Mouse (Mus musculus) urinary bladder, postnatal 25 days (tissue): ENCODE data around the gene Dnajc6.
A peak's percentile ranks its signal among the peaks of the same experiment; 100 is the strongest.

ENCODE experiments used
- DNase-seq: peaks from one replicate; pipeline ENCODE4 v3.0.0; 2022; ENCODE audit warnings: low spot score

The Dnajc6 gene

DNA sequence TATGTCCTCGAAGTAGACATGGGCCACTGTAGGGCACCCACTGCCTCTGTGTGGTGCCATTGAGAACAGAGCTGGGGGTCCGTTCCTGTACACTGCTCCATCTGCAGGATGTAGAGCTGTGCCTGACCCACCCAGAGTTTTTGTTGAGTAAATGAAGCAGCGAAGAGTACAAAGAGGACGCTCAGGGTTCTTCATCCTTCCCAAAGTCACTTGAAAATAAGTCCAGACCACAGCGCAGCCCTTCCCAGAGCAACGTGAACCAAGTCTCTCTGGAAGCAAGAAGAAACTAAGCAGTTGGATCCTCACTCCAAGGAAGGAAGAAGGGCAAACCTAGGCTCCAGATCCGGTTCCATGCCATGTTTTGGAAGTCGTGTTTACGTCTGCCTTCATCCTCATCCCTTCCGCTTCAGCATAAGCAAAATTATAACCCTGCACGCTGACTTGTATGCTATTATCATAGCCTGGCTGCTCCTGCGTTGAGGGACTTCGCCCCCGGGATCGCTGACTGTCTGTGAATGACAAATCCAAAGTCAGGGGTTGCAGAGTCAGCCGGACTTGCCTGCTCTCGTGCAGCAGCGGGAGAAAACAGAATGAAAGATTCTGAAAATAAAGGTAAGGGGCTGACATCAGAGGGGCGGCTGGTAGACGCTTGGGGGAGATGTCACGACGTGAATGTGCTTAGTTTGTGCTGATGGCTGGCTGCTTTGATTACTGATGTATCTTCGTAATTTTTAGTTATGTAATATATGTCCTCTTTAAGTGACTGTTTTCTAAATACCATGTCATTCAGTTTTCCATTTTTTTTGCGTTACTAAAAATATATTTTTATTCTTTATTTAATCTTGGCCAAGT, 11.3 kb downstream of the Dnajc6 start:
- peak; percentile 8 for DNase-seq

DNA sequence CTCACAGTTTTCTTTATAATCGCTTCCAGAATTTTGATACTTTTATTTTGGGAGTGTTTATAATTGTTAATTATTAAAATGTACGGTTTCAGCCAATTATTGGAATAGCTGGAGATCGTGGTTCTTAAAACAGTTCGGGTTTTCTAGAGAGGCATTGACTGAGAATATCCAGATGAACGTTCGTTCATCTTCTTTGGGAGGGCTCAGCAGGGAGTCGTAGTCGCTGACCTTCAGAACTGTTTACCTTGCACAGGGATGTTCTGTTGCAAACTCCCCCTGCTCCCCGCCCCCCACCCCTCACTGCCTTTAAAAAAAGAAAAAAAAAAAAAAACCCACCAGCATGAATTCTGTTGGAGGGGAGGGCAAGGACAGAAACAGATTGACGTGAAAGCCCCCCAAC, 12.0 kb downstream of the Dnajc6 start:
- no peak for DNase-seq

DNA sequence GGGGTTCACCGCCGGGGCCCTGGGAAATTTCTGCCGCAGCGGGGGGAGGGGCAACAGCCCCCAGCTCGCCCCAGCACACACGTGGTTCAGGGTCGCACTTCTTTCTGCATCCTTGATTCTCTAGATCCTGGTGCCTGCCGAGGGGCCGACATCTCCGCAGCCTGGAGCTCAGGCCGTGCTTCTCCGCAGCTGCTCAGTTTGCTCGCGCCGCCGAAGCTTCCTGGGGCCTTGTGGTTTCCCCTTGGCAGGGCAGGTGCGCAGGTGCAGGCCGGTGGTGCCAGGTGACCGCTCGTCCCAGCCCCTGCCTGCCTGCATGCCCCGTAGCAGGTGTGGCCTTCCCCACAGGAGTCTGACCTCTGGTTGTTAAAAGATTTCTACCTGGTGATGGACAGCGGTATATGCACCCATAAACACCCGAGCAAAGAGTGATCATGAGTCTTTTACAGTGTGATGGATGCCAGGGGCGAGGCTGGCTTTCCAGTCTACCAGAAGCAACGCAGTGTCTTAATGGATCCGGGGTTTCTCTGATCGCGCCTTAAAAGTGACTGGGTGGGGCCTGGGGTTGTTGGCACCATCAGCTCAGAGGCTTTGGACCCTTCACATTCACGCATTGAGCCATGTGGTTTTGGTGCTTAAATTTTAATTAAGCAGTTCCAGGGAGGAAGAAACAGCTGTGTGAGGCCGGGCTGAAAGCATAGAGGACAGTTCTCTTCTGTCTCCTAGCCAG, 12.6 kb downstream of the Dnajc6 start:
- peak; percentile 9 for DNase-seq

DNA sequence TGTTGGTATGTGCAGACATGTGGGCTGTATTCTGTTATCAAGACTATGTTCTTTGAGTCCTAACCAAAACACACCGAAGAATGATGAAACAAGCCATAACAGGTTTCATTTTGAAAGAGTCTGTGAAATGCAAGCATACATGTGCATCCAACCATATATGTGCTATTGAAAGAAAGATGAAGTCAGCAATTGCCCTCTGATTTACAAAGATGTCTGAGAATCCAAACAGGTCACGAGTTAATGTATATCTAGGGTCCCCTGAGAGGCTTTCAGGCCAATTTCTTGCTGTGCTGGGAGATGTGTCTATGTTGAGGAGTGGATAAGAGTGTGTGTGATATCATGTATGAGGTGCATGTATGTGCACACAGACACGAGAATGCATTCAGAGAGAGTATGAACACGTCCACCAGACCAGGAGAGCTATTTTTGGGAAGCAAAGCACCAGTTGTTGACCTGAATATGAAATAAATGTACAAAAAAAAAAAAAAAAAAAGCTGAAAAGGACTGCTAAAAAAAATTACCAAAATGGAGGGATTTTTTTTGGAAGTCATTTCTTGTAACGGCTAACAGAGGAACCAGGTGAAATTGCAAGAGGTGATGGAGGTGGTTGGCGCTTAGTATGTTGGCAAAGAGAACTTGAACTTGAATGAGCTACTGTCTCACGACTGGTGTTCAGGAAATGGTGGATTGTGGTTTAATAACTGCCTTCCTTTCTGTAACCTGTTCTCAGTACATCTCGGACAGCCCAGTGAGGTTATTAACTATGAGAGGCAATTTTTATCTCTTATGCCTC, 13.9 kb downstream of the Dnajc6 start:
- DNase-seq: no peak

DNA sequence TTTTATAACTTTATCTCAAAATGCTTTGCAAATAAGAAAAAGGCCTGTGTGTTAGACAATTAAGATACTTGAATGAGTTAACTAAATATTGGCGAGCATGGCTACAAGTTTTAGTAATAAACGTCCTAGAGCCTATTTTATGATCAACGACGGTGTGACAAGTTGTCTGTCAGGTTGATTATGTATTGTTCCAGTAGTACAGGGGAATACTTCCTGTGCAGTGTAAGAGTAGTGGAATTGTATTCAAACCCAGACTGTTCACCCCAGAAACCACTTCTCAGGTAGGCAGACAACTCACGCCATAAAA, 14.4 kb downstream of the Dnajc6 start:
- no peak for DNase-seq

DNA sequence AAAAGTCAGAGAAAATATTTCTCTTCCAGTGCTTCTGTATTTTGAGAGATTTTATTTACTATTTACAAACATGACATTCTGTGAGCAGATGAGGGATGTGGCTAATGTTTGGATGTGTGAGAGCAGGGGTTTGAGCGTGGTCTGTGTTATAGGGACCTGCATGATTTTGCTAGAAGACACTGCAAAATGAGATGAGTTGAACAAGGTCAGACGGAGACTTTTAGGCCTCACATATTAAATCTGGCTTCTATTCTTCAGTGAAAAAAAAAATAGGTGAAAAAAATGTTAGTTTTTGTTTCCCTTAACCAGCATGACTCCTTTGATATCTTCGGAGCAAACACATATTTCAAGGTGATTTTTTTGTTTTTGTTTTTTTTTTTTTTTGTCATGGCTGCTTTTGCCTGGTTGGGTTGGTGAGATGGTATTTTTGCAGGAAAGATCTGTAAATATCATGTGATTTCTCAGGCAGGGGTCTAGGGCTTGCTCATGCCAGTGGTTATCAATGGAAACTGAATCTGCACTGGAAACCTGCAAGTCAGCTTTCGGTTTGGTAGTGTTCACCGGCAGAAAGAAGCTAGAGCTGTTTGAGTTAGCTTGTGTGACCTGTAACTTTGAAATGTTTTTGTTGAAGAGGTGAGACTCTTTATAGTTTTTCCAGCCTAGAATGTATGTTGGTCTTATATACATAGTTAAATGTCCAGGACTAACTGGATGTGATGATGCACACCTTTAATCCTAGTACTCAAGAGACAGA, 15.5 kb downstream of the Dnajc6 start:
- DNase-seq: no peak

DNA sequence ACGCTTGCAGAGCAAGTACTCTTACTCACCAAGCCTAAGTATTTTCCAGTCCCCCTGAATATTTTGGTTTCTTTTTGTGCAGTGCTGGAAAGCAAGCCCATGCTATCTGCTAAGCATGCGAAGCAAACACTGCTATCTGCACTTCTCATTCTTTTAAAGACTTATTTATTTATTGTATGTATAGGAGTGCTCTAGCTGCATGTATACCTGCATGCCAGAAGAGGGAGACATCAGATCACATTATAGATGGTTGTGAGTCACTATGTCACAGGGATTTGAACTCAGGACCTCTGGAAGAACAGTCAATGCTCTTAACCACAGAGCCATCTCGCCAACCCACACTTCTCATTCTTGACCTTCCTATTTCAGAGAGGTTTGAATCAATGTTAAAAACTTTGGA, 16.8 kb downstream of the Dnajc6 start:
- DNase-seq: no peak

DNA sequence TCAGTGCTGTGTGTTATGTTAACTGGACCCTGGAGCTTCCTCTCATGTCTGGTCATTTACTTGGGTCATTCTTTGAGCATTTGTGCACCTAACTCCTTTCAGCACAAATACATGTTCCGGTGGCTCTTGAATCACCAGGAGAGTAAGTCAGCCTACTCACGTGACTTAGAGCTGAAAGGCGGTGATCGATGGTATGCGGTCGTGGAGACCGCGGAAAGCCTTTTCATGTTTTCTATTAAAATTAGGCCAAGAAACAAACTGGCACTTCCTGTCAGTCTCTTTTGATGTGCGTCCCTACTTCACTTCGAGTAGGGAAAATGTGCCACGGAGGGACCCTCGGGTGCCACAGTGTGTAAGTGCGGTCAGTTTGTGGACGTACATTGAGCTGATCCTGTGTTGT, 19.4 kb downstream of the Dnajc6 start:
- DNase-seq: no peak

DNA sequence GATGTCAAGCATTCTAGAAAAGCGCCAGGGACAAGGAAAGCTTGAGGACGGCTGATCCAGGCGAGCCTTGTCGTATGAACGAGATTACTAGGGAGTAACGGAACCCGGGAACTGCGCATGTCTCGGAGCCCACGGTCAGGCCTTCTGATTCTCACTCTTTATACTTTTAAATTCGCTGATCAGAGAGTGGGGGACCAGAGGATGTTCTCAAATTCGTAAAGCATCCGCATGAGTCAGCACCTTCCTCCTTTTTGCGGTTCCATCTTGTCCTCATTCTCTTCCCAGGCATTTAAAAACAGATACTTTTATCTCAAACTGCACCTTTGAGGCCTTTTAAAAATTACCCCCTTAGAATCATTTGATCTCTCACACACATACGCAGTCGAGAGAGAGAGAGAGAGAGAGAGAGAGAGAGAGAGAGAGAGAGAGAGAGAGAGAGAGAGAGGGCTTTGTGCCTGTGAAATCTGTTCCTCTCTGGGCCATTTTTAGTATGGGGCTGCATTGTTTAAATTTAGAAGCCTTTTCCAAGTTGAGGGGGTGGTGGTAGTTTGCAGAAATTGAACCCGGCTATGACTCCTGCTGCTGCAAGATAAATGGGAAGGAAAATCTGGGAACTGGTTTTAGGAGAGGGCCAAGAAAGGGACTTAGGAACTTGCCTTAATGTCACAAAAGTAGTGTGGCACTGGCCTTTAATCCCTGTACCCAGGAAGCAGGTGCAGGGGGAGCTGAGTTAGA, 20.2 kb downstream of the Dnajc6 start:
- DNase-seq: no peak

DNA sequence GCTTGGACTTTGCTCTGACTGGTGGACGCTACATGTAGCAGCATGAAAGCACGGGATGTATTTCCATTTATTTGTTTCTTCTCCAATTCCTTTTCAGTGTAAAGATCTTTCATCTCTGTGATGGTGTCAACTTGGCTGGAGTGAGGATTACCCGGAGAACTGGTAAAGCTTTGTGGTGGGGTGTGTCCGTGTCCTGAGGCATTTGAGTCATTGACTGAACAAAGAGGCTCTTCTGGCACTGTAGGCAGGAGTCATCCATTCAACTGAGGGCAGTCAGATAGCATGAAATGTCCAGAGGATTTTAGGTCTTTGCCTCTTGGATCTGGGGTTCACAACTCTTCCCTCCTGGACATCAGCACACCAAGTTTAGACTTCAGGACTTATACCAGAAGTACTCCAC, 35.5 kb downstream of the Dnajc6 start:
- no peak for DNase-seq

DNA sequence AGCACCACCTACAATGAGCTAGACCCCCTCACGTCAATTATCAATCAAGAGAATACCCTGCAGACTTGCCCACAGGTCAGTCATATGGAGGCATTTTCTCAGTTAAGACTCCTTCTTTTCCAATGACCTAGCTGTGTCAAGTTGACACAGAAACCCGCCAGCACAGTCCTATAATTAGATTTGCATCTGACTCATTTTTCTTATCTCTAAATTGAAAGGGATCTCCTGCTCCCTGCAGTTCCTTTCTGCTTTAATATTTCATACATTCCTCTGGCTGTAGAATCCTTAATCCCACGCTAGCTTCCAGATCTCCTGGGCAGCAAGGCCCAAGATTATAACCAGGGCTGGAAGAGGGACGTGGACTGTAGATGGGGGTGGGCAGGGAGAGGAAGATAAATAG, 44.1 kb downstream of the Dnajc6 start:
- no peak for DNase-seq

DNA sequence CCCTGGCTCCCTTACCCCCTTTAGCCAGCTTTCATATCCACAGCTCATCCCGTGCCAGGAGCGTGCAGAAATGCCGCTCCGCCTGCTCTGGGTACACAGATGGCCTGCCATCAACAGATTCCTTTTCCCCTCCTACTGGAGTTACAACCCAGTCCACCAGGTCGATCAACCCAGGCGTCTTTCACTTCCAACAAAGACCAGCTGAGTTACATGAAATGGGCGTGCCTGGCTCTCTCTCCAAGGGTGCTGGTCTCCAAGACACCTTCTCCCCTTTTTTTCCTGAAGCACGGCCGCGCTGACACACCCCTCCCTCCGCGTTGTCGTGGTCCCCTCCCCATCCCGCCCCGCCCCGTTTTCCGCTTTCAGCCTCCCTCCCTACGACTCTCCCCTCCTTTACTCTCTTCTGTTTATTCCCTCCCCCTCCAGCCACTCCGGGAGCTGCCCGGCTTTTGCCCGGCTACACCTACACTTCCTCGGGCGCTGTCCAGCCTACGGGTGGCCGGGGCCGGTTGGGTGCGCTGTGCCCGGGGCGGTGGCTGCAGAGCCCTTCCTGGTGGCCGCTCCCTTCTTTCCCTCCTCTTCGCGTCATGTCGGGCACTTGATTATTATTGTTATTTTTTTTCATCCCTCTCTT, 53.6 kb downstream of the Dnajc6 start:
- peak; percentile 38 for DNase-seq

DNA sequence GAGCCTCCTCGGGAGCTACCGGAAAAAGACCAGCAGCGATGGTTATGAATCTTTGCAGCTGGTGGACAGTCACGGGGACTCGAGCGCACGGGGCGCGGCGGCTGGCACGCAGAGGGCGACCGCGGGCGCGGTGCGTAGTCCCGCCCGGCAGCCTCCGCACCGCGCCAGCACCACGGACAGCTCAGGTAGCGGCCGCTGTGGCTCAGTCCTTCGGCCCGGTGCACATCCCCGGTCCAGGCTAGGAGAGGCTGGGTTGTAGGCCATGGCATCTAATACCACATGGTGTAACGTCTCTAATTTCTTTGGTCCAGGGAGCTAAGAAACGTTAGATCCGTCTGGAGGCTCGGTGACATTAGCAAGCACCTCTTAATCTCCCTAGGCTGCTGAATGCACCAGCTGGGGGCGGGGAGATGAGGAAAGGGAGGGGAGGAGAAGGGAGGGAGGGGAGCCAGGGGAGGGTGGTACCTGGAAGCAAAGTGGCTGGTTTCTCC, 54.3 kb downstream of the Dnajc6 start:
- peak; percentile 41 for DNase-seq

DNA sequence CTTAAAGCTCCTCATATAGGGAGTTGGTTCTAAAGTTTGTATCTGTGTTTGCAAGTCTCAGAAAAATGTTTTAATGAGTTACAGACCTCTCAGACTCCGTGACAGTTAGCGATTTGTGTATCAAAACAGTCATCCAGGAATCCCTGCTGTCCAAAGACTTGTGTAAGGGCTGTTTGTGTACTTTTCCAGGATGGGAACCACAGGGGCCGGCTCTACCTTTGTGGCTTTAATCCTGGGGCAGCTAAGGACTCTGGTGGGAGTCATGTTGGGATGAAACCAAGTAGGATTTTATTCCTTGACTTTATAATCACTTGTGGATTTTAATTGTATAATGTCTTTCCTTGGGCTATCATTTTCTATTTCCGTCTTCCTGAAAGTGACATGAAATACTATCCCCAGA, 55.0 kb downstream of the Dnajc6 start:
- no peak for DNase-seq

DNA sequence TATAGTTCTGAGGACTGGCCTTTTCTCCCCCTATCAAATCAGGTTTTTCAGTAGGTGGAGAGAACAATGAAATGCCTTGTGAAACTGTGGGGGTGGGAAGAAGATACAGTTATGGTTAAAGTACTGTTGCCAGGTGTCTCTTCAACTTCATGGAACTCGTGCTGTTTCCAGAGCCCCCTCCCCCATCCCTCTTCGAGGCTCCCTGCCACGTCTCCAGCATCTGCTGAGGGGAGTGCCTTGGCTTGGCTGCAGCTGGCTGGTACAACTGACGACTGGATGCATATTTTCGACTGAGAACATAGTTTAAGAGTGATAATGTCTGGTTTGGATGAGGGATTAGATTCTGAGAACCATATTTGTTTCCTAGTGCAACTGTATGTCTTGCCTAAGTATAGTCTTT, 55.9 kb downstream of the Dnajc6 start:
- no peak for DNase-seq

DNA sequence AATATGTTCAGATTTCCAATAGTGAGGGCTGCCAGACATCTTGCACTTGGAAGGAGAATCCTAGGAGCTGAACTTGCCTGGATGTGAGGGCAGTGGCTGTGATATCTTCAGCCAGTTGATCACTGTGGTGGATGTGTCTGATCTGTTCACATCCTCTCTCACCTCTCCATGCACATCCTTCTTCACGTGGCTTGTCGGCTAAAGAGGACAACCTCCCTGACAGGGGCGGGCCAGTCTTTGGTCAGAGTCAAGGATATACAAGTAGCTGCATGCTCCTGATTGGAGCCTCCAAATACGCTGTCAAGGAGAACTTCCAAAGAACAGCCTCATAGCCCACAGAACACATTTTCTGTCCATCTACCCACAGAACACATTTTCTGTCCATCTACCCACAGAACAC, 58.6 kb downstream of the Dnajc6 start:
- no peak for DNase-seq

DNA sequence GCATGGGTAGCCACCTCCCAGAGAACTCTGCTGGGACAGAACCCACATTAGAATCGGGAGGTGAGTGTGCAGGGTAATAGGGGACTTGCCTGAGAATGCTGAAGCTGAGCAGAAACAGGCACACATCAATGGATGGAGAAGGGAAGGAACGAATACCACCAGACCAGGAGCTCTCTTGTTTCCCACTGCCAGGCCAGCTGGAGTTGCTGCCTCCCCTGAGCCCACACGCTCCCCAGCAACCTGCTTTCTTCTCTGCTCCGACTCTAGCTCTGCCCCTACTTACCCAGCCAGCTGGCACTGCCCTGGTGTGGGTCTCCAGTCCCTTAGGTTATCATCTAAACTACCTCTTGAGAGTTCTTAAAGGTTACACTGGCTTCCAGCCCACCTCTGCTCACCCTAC, 63.7 kb downstream of the Dnajc6 start:
- no peak for DNase-seq

DNA sequence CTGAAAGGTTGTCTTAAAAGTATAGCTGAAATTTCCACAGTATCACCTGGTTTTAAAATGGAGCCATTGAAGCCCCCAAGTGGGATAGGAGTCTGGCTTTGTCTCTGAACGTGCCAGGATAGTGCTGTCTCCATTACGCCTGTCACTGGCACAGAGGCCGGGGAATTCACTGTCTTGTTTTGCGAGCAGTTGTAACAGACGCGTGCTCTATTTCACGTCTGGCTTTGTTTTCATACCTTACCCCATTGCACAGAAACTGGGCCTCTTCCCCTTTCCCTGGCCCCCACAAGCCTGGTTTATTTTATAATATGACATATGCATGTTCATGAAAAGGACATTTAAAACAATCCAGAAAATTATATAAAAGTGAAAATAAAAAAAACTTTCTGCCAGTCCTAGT, 66.4 kb downstream of the Dnajc6 start:
- no peak for DNase-seq

DNA sequence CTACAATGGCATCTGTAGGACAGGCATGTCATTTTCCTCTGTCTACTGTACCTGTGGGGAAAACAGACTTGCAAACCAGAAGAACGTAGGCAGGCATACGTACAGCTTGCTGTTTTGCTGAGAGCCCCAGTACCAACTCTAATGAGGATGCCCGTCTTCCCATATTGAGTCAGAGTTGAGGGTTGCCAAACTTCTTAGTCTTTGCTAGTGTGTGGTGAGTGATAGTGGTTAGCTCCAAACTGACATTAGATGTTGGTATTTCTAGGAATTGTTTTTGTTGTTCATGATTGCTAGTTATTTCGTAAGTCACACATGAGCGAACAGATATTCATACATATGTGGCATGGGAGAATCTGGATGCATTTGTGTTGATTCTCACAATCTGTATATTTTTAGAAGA, 67.2 kb downstream of the Dnajc6 start:
- DNase-seq: no peak

DNA sequence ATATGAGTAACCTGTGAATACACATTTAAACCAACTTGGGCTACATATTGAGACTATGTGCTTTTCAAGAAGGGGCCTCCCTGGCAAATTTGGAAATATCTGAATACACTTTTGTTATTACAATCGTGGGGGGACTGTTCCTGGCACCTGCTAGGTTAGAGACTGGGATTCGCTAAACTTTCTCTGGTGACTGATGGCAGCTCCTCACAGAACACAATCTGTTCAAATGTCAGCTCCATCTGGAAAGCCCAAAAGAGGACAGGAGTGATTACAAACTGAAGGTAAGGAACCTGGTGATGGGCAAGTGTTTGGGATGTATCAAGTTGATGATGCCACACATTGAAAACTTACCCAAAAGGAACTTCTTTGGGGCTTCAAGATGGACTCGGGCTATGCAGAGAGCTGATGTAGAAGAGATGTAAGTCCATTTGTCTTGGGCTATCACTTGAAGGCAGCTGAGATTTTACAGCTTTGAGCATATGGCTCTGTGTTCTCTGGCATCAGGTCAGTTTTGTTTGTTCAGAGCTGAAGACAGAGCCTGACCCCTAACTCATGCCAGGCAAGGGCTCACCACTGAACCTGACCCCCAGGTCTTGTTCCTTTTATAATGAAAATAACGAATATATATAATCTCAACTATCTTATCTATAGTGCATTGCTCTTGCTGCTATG, 68.4 kb downstream of the Dnajc6 start:
- no peak for DNase-seq
